Mouse (Mus musculus) c-Kit-negative CD71-positive TER-119-positive erythroid progenitor cells, embryonic 14.5 days (primary cell): ENCODE measurements around the gene Cops3.
A peak's percentile ranks its signal among the peaks of the same experiment; 100 is the strongest.

Source experiments
- DNase-seq: peaks from one replicate; pipeline ENCODE4 v3.0.0-alpha.2; 2013; ENCODE audit warnings: low read depth, low spot score

Gene Cops3

GRCm38 (mm10) chr11:59811211-59811610 lies 28.4 kb downstream of the Cops3 start:
- no peak for DNase-seq

GRCm38 (mm10) chr11:59810480-59811158 lies 29.0 kb downstream of the Cops3 start:
- DNase-seq = no peak

GRCm38 (mm10) chr11:59809670-59810474 lies 29.8 kb downstream of the Cops3 start, which contains the start of gene Flcn:
Gene Flcn, minus strand, starts transcription at chr11:59810016.
- DNase-seq = peak; percentile 77

GRCm38 (mm10) chr11:59809071-59809669 lies 30.5 kb downstream of the Cops3 start:
- DNase-seq = peak; percentile 29

- no peak for DNase-seq
Observed at GRCm38 (mm10) chr11:59808170-59808960, 31.3 kb downstream of the Cops3 start.

- DNase-seq = no peak
Observed at GRCm38 (mm10) chr11:59805656-59806055, 34.0 kb downstream of the Cops3 start.

GRCm38 (mm10) chr11:59805256-59805655 lies 34.4 kb downstream of the Cops3 start:
- no peak for DNase-seq

GRCm38 (mm10) chr11:59804409-59805110 lies 35.1 kb downstream of the Cops3 start:
- no peak for DNase-seq

GRCm38 (mm10) chr11:59803516-59803915 lies 36.1 kb downstream of the Cops3 start:
- no peak for DNase-seq

GRCm38 (mm10) chr11:59801881-59802280 lies 37.8 kb downstream of the Cops3 start:
- DNase-seq = no peak

- no peak for DNase-seq
Observed at GRCm38 (mm10) chr11:59800412-59800811, 39.2 kb downstream of the Cops3 start.

GRCm38 (mm10) chr11:59793390-59793789 lies 46.2 kb downstream of the Cops3 start:
- DNase-seq = no peak

- DNase-seq = no peak
Observed at GRCm38 (mm10) chr11:59789311-59789710, 50.3 kb downstream of the Cops3 start.

- DNase-seq = no peak
Observed at GRCm38 (mm10) chr11:59787199-59787781, 52.3 kb downstream of the Cops3 start, which contains the start of gene Pld6. Gene Pld6, minus strand, starts transcription at chr11:59787645.

- DNase-seq = no peak
Observed at GRCm38 (mm10) chr11:59786444-59787198, 53.0 kb downstream of the Cops3 start.

GRCm38 (mm10) chr11:59783591-59783990 lies 56.0 kb downstream of the Cops3 start:
- DNase-seq = no peak

GRCm38 (mm10) chr11:59782091-59782590 lies 57.5 kb downstream of the Cops3 start:
- DNase-seq = no peak

- DNase-seq = no peak
Observed at GRCm38 (mm10) chr11:59780241-59780640, 59.4 kb downstream of the Cops3 start.

- DNase-seq = no peak
Observed at GRCm38 (mm10) chr11:59779406-59779805, 60.2 kb downstream of the Cops3 start.

- DNase-seq = no peak
Observed at GRCm38 (mm10) chr11:59778874-59779223, 60.8 kb downstream of the Cops3 start.
